Mouse (Mus musculus) megakaryocyte, embryonic 14.5 days (primary cell): Measurements from ENCODE around the gene Hook2.

ENCODE experiments used
- FLI1 ChIP-seq: IDR thresholded peaks from 2 replicates; pipeline ENCODE4 v1.6.1; 2012; ENCODE audit warnings: low read length, inconsistent platforms, mixed read lengths
- GATA1 ChIP-seq: IDR thresholded peaks from 3 replicates; pipeline ENCODE4 v1.6.1; 2012; ENCODE audit warnings: mixed read lengths, low read length, inconsistent platforms, borderline replicate concordance

- TF ChIP-seq GATA1 (no peak), FLI1 (no peak)
Observed at GRCm38 (mm10) chr8:84966603-84967002, 23.8 kb upstream of the Hook2 start.
